Mouse (Mus musculus) G1E (cell line): ENCODE measurements around the gene Gm10681.

ENCODE experiments used
- CTCF ChIP-seq: IDR thresholded peaks from 2 replicates; pipeline ENCODE4 v1.5.1; 2012; ENCODE audit warnings: low read depth, low read length, inconsistent platforms, mixed read lengths
- GATA1 ChIP-seq: IDR thresholded peaks from 2 replicates; pipeline ENCODE4 v1.6.1; 2012; ENCODE audit warnings: borderline replicate concordance, low read length, inconsistent platforms, mixed read lengths
- GATA2 ChIP-seq: IDR thresholded peaks from 2 replicates; pipeline ENCODE4 v1.6.1; 2012; ENCODE audit warnings: low read depth, low read length, inconsistent platforms, borderline replicate concordance
- TAL1 ChIP-seq: conservative IDR thresholded peaks from 2 replicates; pipeline ENCODE4 v1.6.1; 2012; ENCODE audit warnings: low read depth, low read length, inconsistent platforms, mixed read lengths

DNA sequence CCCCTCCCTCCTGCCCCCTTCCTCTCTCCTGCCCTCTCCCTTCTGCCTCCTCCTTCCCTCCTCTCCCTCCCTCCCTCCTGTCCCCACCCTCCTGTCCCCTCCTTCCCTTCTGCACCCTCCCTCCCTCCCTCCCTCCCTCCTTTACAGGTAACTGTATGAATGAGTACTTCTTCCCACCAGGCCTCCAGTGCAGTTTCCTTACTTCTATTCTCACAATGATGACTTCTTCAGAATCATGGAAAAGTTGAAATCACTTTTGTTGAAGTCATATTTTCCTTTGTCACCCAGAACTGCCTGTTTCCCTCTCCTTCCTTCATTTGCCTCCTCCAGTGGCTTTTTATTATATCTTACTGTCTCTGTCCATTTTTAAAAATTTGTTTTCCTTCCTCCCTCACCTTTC, 25.4 kb upstream of the Gm10681 start:
- no peak for TF ChIP-seq CTCF
- no peak for TF ChIP-seq GATA1
- TF ChIP-seq TAL1, result no peak
- no peak for TF ChIP-seq GATA2
